Mouse (Mus musculus): ENCODE measurements around the gene Ptprn2.
A peak's percentile ranks its signal among the peaks of the same experiment; 100 is the strongest.

The Ptprn2 gene

DNA sequence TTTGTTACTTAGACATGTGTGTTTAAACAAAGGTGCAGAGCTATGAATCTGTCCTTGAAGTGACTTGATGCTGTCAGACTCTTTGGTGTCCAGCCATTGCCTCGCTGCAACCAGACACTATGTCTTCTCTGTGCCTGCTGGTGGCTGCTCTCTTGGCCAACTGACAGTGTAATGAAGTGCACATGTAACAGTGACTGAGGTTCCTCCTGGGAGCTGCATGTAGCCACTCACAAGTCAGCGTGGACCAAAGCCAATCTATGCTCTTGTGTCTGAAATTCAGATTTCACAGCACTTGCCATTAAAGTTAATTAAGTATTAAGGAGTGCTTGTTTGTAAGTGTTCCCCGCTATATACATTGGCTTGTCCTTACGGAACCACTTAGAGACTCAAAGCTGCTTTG, 537.7 kb downstream of the Ptprn2 start:
- no peak for DNase-seq

DNA sequence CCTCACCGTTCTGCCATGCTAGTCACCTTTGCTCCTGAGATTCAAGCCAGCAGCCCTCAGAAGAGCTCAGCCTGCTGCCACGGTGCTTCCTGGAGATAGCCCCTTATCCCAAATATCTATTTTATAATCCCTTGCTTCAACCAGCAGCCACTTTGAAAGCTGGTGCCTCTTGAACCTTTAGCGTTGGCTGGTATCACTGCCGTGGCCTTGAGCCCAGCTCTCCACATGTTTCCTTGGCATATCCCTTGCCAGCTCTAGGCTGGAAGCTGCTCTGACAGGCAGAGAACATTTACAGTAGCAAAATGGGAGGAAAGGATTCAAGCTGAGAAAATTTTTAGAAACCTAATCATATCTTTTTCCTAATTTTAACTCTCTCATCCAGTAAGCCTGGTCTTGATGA, 539.4 kb downstream of the Ptprn2 start:
- DNase-seq, result peak; percentile 50

DNA sequence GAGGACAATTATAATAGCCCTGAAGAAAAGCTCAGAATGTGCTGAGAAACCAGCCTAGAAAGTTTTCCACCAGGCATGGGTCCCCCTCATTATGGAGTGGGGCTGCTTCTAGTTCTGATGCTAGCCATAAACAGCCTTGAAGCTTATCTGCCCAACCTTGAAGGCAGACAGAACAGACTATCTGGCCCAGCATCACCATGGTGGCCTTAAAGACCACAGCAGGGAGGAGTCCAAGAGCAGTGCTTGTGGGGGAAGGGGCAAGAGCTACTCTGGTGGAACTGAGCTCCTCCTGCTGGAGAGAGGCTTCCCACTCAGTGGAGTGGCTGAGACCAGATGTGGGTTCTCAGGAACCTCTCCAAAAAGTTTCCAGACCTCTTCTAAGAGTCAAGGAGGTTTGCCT, 540.2 kb downstream of the Ptprn2 start:
- no peak for DNase-seq

DNA sequence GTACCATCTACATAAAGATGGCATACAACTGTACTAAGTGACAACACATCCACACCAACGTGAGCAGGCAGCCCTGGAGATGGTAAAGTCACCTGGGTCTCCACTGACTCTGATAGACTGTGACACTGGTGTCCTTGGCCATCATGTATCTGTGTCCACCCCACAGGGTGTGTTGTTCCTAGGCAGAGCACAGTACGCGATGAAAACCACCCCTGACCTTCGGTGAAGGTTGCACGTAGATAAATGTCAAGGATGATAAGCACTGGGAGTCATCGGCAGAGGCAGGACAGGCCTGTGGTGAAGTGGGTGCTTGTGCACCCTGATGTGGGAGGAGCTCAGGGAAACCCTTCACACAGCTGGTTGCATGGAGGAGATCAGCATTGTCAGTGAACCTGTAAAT, 541.8 kb downstream of the Ptprn2 start:
- DNase-seq, result no peak

DNA sequence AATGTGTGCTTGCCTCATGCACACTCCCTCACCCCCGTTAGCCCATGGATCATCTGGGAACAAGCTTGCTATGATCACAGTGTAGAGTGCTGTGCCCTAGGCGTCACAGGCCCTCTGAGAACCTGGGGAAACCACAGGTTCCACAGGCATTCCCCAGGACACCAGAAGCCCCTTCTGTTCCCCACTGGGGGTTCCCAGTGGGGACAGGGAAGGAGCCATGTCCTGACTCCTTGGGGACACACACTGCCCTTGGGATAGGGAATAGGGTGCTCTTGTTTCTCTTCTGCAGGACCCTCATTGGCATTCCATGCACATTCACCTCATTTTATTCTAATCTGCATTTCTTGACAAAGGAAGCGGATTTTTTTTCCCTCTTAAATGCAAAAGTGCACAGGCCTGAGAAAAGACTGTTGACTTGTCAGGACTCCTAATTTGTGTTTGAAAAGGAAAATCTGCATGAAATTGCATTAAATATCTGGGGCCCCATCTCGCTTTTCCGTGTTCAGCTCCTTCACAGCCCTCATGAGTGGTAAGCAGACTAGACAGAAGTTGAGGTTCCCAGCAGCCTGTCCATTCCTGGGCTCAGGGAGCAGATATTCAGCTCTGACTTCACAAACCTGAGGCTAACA, 542.9 kb downstream of the Ptprn2 start:
- DNase-seq, result no peak

DNA sequence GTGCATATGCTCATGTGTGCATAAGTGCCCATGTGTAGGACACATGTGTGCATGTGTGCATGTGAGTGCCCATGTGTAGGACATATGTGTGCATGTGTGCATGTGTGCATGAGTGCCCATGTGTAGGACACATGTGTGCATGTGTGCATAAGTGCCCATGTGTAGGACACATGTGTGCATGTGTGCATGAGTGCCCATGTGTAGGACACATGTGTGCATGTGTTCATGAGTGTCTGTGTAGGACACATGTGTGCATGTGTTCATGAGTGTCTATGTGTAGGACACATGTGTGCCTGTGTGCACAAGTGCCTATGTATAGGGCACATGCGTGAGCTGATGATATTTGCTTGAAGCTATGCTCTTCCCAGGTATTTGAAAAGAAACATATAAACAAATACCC, 547.7 kb downstream of the Ptprn2 start:
- DNase-seq, result no peak

DNA sequence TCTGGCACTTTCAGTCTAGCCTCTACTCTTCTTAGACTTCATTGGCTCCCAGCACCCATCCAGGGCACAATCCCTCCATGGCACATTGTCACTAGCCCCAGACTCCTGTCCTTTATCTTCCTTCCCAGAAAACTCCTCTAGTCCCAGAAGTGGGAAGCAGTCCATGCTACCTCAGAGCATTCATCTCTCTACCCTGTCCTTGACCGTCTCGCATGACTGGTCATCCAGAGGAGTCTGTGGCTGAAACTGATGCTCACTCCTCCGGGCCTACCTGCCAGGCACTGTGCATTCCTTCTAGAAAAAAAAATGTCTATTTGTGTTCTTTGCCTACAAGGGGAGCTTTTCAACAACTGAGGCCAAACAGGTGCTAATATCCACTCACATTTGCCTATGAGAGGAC, 549.0 kb downstream of the Ptprn2 start:
- no peak for DNase-seq

DNA sequence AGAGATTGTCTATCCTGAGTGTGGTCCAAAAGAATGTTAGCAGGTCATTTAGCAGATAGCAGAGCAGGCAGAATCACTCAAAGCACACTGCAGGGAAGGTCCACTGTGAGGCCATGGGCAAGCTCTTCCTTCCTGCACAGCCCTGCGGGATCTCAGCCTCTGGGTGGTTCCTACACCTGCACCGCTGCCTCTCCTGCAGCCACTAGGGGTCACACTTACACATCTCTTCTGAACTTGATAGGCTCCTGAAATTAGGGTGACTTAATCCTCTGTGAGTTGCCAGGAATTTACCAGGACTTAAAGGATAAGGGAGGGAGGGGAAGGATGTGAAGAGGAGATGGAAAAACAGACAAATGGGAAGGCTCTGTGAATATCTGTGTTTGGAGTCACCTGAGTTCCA, 549.7 kb downstream of the Ptprn2 start:
- DNase-seq, result peak; percentile 37

DNA sequence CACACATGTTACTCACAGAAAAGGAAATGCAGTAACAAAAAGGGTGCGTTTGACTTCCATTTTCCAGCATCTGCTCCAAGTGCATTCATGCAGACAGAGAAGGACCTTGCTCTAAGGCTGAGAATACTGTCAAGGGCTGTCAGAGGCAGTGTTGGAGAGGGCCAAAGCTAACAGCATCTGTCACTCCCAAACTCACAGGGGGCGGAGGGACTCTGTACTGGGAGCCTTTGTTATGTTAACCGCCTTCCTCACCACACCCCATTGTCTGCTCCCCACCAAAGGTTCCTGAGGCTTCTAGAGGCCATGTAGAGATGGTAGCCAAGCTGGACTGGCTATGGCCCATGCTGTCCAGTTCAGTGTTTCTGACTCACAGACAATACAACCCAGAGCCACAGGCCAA, 553.9 kb downstream of the Ptprn2 start:
- no peak for DNase-seq

DNA sequence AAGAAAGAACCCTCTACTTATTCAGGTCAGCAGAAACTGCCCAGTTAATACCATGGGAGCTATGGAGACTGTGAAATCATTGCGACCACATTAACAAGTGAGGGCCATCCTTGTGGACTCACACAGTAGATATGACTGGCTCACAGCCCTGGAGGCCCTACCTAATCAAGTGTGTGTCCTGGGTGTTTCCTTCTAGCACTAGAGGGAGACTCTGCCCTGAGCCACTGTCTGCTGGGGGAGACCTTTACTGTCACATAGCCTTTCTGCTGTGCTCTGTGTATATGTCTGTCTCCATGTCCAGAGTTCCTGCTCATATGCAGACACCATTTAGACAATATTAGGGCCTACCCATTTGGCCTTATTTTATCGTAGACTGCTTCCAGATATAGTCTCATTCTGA, 555.9 kb downstream of the Ptprn2 start:
- no peak for DNase-seq

DNA sequence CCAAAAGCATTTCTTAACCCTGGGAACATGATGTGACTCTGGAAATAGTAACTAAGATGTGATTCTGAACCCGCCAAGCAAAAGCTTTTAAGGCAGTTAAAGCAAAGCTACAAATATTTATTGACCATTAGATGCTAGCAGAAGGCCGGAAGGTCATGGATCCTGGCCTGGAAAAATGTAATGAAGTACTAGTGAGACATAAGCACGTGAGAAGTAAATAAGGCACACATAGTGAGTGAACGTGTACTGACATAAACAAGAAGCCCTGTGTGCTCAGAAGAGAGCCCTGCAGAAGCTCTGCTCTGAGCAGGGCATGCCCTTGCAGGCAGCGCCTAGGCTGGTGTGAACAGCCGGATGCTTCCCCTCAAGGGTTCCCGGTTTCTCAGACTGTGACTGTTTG, 557.2 kb downstream of the Ptprn2 start:
- no peak for DNase-seq

DNA sequence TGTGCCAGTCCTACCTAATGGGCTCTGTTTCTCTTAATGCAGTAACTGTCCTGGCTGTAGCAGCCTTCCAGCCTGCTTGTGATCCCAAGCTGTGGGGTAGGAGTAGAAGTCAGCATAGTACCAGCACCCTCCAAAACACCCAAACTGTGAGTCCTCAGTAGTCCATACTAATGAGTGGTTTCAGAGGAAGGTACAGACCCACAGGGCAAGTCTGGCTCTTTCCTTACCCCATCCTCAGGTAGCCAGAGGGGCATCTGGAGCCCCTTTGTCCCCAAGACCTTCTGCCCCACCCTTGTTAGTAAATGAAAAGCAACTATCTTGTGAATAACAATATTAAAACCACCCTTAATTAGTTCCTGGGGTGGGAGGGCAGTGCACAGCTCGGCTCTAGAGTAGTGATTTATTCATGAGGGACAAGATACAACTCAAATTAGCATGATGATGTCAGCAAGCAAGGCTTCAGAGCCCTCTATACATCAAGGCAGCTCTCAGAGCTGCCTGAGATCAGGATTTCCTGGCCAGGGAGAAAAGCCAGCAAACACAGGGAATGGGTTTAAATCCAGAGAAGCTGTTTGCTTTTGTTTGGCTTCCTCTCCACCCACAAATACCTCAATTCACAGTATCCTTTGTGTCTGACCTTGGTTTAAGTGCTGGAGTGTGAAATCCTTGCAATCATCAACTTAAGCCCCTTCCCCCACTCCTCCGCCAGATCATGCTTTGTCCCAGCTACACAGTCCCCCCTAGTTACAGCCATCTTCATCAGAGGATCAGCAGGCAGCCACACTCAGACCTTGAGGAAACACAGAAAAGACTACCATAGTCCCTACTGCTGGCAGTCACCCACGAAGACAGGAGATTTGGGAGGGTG, 562.1 kb downstream of the Ptprn2 start:
- no peak for DNase-seq

DNA sequence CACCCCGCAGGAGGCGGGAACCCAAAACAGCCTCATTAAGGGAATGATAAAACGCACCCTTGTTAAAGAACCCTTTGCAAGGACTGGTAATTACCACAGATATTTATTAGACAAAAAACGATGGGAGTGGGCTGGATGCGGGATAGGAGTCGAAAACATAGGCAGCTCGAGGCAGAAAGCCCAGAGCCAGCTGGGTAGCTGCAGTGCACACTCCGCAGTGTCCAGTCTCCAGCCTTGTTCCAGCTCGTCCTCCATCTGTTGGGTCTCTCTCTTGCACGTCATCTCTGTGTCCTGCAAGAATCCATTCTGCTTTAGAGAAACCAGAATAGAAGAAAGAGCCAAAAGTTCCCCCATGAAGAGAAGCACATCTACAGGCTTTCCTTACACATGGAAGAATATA, 564.3 kb downstream of the Ptprn2 start:
- DNase-seq, result no peak

DNA sequence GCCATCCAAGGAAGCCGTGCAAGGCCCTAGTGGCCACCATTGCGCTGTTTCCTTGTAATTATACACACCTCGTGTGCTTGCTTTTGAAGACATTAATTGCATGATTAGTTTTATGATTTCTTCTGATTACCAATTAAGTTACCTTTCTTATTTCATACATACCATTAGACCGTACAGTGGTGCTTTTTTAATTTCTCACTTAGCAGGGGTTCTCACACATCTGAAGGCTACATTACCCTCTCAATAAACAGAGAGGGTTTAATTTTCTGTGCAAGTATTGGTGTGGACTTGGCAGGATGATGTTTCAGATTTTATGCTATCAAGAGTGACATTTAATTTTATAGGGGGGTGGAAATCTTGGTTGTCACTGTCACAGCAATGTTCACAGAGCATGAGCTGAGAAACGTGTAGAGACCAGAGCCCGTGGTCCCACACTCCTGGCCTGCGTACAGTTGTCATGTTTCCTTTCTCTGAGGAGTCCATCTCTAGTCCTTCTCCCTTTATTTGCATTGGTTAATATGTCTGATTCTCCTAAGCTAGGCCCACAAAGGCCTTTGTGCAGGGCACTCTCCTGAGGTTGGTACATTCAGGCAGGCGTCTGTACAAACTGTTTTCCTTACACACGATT, 567.8 kb downstream of the Ptprn2 start:
- no peak for DNase-seq

DNA sequence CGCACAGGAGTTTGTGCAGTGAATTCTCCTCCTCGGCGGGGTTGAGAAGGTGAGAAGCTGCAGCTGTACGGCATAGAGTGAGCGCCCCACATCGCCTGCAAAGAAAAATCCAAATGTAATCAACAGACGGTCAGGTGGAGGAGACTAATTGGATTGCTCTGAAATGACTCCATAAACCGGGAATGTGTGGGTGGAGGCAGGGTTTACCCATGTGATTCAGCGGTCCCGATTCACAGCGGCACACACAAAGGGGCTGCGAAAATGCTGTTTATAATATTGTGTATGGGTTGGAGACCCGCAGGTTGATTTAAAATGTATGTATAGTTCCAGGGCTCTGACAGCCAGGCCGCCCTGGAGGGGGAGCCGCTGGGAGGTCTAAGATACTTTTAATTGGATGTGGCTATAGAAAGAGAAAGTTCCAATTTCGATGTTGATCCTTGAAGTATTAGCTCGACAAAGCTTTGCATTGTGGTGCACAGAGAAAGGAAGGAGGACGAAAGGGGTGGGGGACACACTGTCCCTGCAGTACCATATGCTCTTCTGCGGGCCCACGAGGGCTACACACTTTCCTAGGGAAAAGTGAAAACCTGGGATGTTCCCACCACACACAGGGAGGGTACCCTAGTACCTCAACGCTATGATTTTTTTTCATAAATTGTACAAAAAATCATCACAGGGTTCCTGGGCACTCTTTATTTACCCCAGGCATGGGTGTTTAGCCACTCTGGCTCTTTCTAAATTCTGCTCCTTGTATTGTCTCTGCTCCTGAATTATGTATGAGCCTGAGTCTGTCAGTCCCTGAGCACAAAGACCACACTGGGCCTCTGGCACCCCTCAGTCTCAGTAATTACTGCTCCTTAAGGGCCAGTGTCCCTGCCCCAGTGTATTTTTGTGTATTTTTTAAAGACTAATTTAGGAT, 568.6 kb downstream of the Ptprn2 start:
- no peak for DNase-seq

DNA sequence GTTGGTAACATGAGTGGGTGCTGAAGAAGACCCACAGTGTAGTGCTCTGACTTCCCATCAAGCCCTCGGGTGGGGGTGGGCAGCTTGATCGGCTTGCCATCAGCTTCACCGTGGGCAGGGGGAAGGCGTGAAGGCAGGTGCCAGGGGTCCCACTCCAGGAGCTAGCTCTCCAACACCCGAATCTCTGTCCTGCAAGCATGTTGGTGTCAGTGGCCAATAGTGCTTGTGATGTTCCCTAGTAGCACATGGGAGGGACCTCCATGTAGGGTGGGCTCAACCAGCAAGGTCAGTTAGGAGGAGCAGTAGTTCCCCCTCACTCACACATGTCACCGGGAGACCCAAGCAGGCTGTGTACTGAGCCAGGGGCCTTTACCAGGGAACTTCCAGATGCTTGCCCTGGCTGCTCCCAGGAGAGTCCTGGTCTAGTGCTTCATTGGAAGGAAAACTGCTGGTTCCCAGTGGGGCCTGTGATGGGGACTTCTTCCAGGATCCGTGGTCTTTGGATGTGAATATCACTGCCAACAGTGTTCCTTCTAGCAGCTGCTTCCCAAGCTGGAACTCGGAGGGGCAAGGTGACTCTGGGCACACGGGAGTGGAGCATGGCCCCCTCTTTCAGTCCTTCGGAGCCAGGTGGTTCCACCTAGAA, 569.5 kb downstream of the Ptprn2 start:
- DNase-seq, result no peak

DNA sequence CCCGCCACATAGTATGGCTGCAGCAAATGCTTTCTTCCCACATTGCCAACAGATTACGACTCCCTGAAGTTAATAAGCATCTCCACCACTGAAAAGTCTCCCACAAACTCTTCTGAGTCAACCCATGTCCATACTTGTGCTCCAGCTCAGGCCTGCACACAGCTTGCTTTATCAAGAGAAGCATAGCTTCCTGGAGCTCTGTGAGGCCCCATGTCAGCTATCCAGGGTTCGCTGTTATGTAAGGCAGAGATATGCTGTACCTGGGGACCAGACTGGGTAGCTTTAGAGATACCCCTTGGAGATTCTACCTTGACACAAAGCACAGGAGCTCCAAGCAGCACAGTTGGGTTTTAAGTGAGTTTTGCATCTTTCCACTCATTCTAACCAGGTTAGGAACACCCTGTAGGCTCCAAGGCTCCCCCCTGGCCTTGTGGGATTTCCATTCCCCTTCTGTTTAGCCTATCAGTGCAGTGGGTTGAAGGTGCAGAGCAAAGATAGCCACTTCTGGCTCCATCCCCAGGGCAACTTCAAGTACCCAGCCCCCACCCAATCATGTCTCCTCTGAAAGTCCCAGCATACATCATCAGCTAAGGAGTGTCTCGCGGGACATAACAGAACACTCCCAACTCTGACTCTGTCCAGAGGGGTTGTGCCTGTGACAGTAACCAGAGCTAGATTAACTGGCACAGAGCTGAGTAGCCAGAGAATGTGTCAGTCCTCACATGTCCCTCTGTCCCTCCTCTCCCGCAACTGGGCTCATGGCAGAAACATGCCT, 572.9 kb downstream of the Ptprn2 start:
- DNase-seq, result no peak

DNA sequence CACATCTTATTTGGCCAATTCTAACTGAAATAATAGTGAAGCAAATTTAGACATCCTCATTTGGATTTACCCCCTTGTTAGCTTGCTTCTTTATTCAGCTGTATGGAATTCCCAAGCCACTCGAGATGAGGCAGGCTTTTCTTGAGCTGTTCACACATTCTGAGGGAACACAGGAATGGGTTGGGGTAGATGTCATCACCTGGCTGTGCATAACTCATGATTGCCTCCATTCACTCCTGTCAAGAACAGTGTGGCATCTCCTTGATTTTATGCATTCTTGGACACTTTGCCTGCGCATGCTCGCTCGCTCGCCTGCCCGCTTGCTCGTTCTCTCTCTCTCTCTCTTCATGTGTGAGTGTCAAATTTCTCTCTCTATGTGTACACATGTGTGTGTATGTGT, 573.5 kb downstream of the Ptprn2 start:
- DNase-seq, result no peak

DNA sequence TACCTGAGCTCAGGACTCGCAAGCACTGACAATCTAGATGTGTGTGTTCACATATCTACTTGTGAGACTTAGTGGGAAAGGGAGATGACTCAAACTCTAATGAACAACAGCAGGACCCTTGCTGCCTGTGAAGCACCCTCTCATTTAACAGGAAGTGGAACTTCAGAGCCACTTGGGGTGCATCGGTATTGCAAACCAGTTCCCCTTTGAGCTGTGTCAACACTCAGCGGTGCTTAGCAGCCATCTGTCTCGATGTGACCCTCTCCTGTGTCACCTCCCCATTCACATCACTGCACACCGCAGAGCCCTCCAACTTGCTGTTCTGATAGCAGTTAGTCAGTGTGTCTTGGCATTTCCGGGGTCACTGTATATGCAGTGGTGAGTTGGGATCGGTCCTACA, 592.1 kb downstream of the Ptprn2 start:
- DNase-seq, result no peak

DNA sequence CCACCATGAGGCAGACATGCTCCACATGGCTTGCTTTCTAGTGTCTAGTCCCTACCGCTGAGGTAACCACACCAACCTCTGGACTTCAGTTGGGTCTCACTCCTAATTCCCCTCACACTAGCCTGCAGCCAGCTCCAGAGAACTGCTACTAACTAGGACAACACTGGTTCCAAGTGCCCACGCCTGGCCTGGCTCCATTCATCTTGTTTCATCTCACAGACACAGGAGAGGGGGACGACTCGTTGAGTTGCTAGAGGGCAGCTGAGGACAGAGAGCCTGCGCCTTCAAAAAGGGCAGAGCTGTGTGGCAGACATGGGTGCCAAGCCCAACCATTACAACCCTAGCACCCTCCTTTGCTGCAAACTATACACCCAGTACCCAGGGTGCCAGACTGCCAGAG, 593.4 kb downstream of the Ptprn2 start:
- DNase-seq, result no peak

DNA sequence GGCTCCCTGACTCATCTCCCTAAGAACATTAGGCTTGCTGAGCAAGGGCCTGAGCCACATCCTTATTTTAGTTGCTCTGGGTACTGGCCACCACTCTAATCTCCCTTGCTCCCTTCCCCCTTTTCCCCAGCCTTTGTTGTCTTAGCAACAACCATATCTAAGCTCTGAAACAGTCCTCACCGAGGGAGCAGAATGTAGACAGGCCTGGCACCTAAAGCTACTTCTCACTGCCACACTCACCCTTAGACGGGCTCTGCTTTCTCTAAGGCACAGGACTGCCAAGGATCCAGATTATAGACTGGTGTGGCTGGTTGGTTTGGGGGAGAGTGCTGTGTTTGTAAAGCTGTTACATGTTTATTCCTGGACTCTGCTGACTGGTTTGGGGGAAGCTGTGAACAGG, 594.2 kb downstream of the Ptprn2 start:
- no peak for DNase-seq
